27 mouse cellular contexts compared by ENCODE assay signal in the genomic region with DNA sequence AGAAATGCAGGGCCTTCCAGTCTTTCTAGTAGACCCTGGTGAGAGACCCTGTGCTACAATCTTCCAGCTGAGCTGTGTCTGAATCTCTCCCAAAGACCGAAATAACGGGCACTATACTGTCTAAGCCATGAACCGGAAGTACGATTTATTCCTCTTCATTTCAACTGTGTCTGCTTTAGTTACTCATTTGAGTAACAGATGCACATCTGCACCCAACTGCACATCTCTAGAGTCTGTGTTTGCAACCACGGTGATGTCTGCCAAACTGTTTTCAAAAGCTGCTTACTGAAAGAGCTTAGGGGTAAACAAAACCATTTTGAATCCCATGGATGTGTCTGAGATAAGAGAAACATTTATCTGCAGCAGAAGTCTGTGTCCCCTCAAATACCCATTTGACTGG. TPM values are rescaled to one million over a fixed set of nuclear protein-coding genes. Genes with fewer than 3 reads are reported as not detected.
DNase-seq lines count a peak whose midpoint lies in the region; ATAC-seq and TF ChIP-seq lines count a peak whose summit lies in the region.
"Had no signal": no experiment of that assay in that cellular context is flagged by ENCODE, and none has a peak within 500 bp of the region (broad histone marks: within the 10 kb centered on the region; RNA-seq: fewer than 3 reads in every experiment).

No protein-coding gene starts in this region.

- DNase-seq in intestine, embryonic 14.5 days (ENCODE audit: low spot score), result no peak
- peak; percentile 24 for DNase-seq in lung, postnatal 0 days (ENCODE audit: low spot score)
- DNase-seq in lung, adult 2 months, result no peak
- DNase-seq in embryonic facial prominence, embryonic 10.5 days (ENCODE audit: low spot score), result no peak
- DNase-seq: adrenal gland, adult 8-10 months; cerebellum, adult 8-10 months; cerebellum, postnatal 25 days; gastrocnemius, postnatal 14 days; heart, postnatal 14 days; kidney, adult 8-10 months; layer of hippocampus, adult 9-11 months; lung, postnatal 14 days had no signal

- no peaks in the 10 kb centered on the region for H3K27me3 ChIP-seq in forebrain, embryonic 16.5 days (replicated peaks; ENCODE audit: control insufficient read depth, insufficient read depth, low read length)
- H3K27me3 ChIP-seq in forebrain, embryonic 12.5 days, result no peaks in the 10 kb centered on the region
- H3K27me3 ChIP-seq in intestine, embryonic 14.5 days (replicated peaks; ENCODE audit: control insufficient read depth, insufficient read depth, low read length), result no peaks in the 10 kb centered on the region
- no peaks in the 10 kb centered on the region for H3K27me3 ChIP-seq in intestine, postnatal 0 days (replicated peaks; ENCODE audit: control insufficient read depth, insufficient read depth, low read length)
- H3K27me3 ChIP-seq in lung, postnatal 0 days (replicated peaks; ENCODE audit: insufficient read depth, low read length), result no peaks in the 10 kb centered on the region
- H3K27me3 ChIP-seq in embryonic facial prominence, embryonic 10.5 days (replicated peaks; ENCODE audit: low read depth, poor library complexity, severe bottlenecking), result no peaks in the 10 kb centered on the region
- H3K27me3 ChIP-seq: CH12.LX; forebrain, embryonic 15.5 days; limb, embryonic 13.5 days; megakaryocyte, embryonic 14.5 days; midbrain, embryonic 12.5 days; neural tube, embryonic 13.5 days had no signal

- no peak for TF ChIP-seq CTCF in intestine, postnatal 0 days (IDR thresholded peaks at IDR 0.05; ENCODE audit: low read depth)
- TF ChIP-seq CTCF in lung, postnatal 0 days (IDR thresholded peaks at IDR 0.05), result no peak
- TF ChIP-seq CTCF in lung, adult 2 months (IDR thresholded peaks at IDR 0.05; ENCODE audit: insufficient read depth, low read length), result no peak

- H3K36me3 ChIP-seq in forebrain, embryonic 16.5 days (ENCODE audit: control insufficient read depth, insufficient read depth), result no peaks in the 10 kb centered on the region
- H3K36me3 ChIP-seq in forebrain, embryonic 12.5 days (replicated peaks), result no peaks in the 10 kb centered on the region
- no peaks in the 10 kb centered on the region for H3K36me3 ChIP-seq in intestine, embryonic 14.5 days (ENCODE audit: control insufficient read depth, insufficient read depth, low read length)
- H3K36me3 ChIP-seq in intestine, postnatal 0 days (ENCODE audit: control insufficient read depth, insufficient read depth), result no peaks in the 10 kb centered on the region
- no peaks in the 10 kb centered on the region for H3K36me3 ChIP-seq in lung, postnatal 0 days (ENCODE audit: insufficient read depth, low read length)
- H3K36me3 ChIP-seq in embryonic facial prominence, embryonic 10.5 days (replicated peaks), result no peaks in the 10 kb centered on the region
- H3K36me3 ChIP-seq: forebrain, embryonic 15.5 days; limb, embryonic 13.5 days; neural tube, embryonic 13.5 days had no signal

- no peak overlapping the region for H3K4me3 ChIP-seq in forebrain, embryonic 16.5 days (replicated peaks; ENCODE audit: low read length)
- H3K4me3 ChIP-seq in forebrain, embryonic 12.5 days (replicated peaks), result no peak overlapping the region
- no peak overlapping the region for H3K4me3 ChIP-seq in intestine, embryonic 14.5 days (ENCODE audit: low read depth, low read length)
- no peak overlapping the region for H3K4me3 ChIP-seq in intestine, postnatal 0 days (ENCODE audit: low read depth, low read length)
- no peak overlapping the region for H3K4me3 ChIP-seq in lung, postnatal 0 days (ENCODE audit: low read depth, low read length)
- no peak overlapping the region for H3K4me3 ChIP-seq in lung, adult 2 months (replicated peaks; ENCODE audit: extremely low read depth, low read depth, low read length)
- H3K4me3 ChIP-seq in embryonic facial prominence, embryonic 10.5 days, result no peak overlapping the region
- H3K4me3 ChIP-seq: forebrain, embryonic 15.5 days; hindbrain, embryonic 10.5 days; limb, embryonic 13.5 days; megakaryocyte, embryonic 14.5 days; midbrain, embryonic 12.5 days; myocyte; neural tube, embryonic 13.5 days had no signal

- no peak overlapping the region for H3K4me2 ChIP-seq in forebrain, embryonic 16.5 days (ENCODE audit: low read length)
- no peak overlapping the region for H3K4me2 ChIP-seq in forebrain, embryonic 12.5 days
- no peak overlapping the region for H3K4me2 ChIP-seq in intestine, embryonic 14.5 days (ENCODE audit: low read length)
- H3K4me2 ChIP-seq in intestine, postnatal 0 days (replicated peaks; ENCODE audit: low read depth), result no peak overlapping the region
- no peak overlapping the region for H3K4me2 ChIP-seq in lung, postnatal 0 days (replicated peaks; ENCODE audit: low read depth, low read length)
- H3K4me2 ChIP-seq: forebrain, embryonic 15.5 days; limb, embryonic 13.5 days; liver, embryonic 11.5 days; midbrain, embryonic 12.5 days; neural tube, embryonic 13.5 days had no signal

- TF ChIP-seq EP300 in lung, postnatal 0 days (IDR thresholded peaks at IDR 0.05), result no peak

- 0 out of 2 replicates have a peak overlapping the region, but pooled peaks have one; percentile 15 for H3K27ac ChIP-seq in forebrain, embryonic 16.5 days (ENCODE audit: low read length)
- H3K27ac ChIP-seq in forebrain, embryonic 12.5 days, result no peak overlapping the region
- peak overlapping the region; percentile 36 for H3K27ac ChIP-seq in intestine, embryonic 14.5 days (ENCODE audit: low read depth)
- no peak overlapping the region for H3K27ac ChIP-seq in intestine, postnatal 0 days (ENCODE audit: low read depth, low read length)
- H3K27ac ChIP-seq in lung, postnatal 0 days (ENCODE audit: low read length), result no peak overlapping the region
- H3K27ac ChIP-seq in embryonic facial prominence, embryonic 10.5 days (replicated peaks), result no peak overlapping the region
- H3K27ac ChIP-seq: forebrain, embryonic 15.5 days; hindbrain, embryonic 10.5 days; kidney, postnatal 0 days; limb, embryonic 13.5 days; midbrain, embryonic 12.5 days; neural tube, embryonic 13.5 days had no signal

- H3K9ac ChIP-seq in forebrain, embryonic 16.5 days (replicated peaks; ENCODE audit: low read depth, low read length), result no peak overlapping the region
- H3K9ac ChIP-seq in forebrain, embryonic 12.5 days, result no peak overlapping the region
- no peak overlapping the region for H3K9ac ChIP-seq in intestine, embryonic 14.5 days (ENCODE audit: low read length)
- no peak overlapping the region for H3K9ac ChIP-seq in intestine, postnatal 0 days (ENCODE audit: low read depth, low read length)
- no peak overlapping the region for H3K9ac ChIP-seq in lung, postnatal 0 days (replicated peaks; ENCODE audit: low read depth)
- H3K9ac ChIP-seq: forebrain, embryonic 15.5 days; limb, embryonic 13.5 days; midbrain, embryonic 12.5 days; neural tube, embryonic 13.5 days had no signal

- no peaks in the 10 kb centered on the region for H3K9me3 ChIP-seq in forebrain, embryonic 16.5 days (ENCODE audit: control insufficient read depth, low read length)
- no peaks in the 10 kb centered on the region for H3K9me3 ChIP-seq in forebrain, embryonic 12.5 days
- no peaks in the 10 kb centered on the region for H3K9me3 ChIP-seq in intestine, embryonic 14.5 days (ENCODE audit: control insufficient read depth, low read length)
- H3K9me3 ChIP-seq in intestine, postnatal 0 days (ENCODE audit: control insufficient read depth), result no peaks in the 10 kb centered on the region
- H3K9me3 ChIP-seq in lung, postnatal 0 days (ENCODE audit: low read length), result no peaks in the 10 kb centered on the region
- no peaks in the 10 kb centered on the region for H3K9me3 ChIP-seq in embryonic facial prominence, embryonic 10.5 days
- H3K9me3 ChIP-seq: forebrain, embryonic 15.5 days; hindbrain, embryonic 10.5 days; limb, embryonic 13.5 days; megakaryocyte, embryonic 14.5 days; midbrain, embryonic 12.5 days; neural tube, embryonic 13.5 days had no signal

- TF ChIP-seq POLR2A in lung, adult 2 months (IDR thresholded peaks at IDR 0.05; ENCODE audit: borderline replicate concordance, extremely low read depth, low read depth, low read length), result no peak

- WGBS in forebrain, embryonic 16.5 days, result 68% methylated on average over 5 of the region's 5 CpGs
- WGBS in forebrain, embryonic 12.5 days, result 84% methylated on average over 5 of the region's 5 CpGs
- 37% methylated on average over 5 of the region's 5 CpGs for WGBS in intestine, embryonic 14.5 days
- 65% methylated on average over 5 of the region's 5 CpGs for WGBS in intestine, postnatal 0 days
- WGBS in lung, postnatal 0 days, result 54% methylated on average over 5 of the region's 5 CpGs
- 65% methylated on average over 5 of the region's 5 CpGs for WGBS in lung, adult 2 months
- 88% methylated on average over 5 of the region's 5 CpGs for WGBS in embryonic facial prominence, embryonic 10.5 days

- no peaks in the 10 kb centered on the region; the same call in none of the 2 replicates for H3K4me1 ChIP-seq in forebrain, embryonic 16.5 days (replicated peaks; ENCODE audit: control insufficient read depth, insufficient read depth, low read length)
- H3K4me1 ChIP-seq in forebrain, embryonic 12.5 days, result peaks cover 8% of the 10 kb centered on the region; the same call in 1 of the 2 replicates
- H3K4me1 ChIP-seq in intestine, embryonic 14.5 days (replicated peaks; ENCODE audit: control insufficient read depth, insufficient read depth, low read length), result peaks cover 23% of the 10 kb centered on the region
- H3K4me1 ChIP-seq in intestine, postnatal 0 days (replicated peaks; ENCODE audit: control insufficient read depth, insufficient read depth, low read length), result no peaks in the 10 kb centered on the region
- H3K4me1 ChIP-seq in lung, postnatal 0 days (ENCODE audit: insufficient read depth, low read depth, low read length), result no peaks in the 10 kb centered on the region
- no peaks in the 10 kb centered on the region for H3K4me1 ChIP-seq in lung, adult 2 months (ENCODE audit: control insufficient read depth, insufficient read depth, low read length)
- H3K4me1 ChIP-seq in embryonic facial prominence, embryonic 10.5 days, result peaks cover 6% of the 10 kb centered on the region
- H3K4me1 ChIP-seq: forebrain, embryonic 15.5 days; limb, embryonic 13.5 days; megakaryocyte, embryonic 14.5 days had no signal

- ATAC-seq in forebrain, embryonic 16.5 days, result peak; percentile 38; the same call in 1 of the 2 replicates
- ATAC-seq in forebrain, embryonic 12.5 days (ENCODE audit: low FRiP score), result no peak
- no peak for ATAC-seq in intestine, embryonic 14.5 days (replicated peaks; ENCODE audit: low FRiP score, low TSS enrichment, low read depth)
- ATAC-seq in intestine, postnatal 0 days, result no peak
- ATAC-seq in lung, postnatal 0 days, result no peak
- ATAC-seq: activated CD4-positive, CD25-positive, alpha-beta regulatory T cell, adult 4 months; forebrain, embryonic 15.5 days had no signal

RNA-seq across cellular contexts. Expression of gene Ednrb, which starts 13.2 kb away (rescaled TPM):
- 46.1 and 61.4 TPM in 2 replicates for polyA plus RNA-seq in forebrain, embryonic 16.5 days (2015; fragmentation: Nextera tagmentation; extraction: Ambion mirVana)
- polyA plus RNA-seq in forebrain, embryonic 12.5 days (2016; fragmentation: Nextera tagmentation; extraction: Ambion mirVana), result 67.9 and 76.1 TPM in 2 replicates
- polyA plus RNA-seq in intestine, embryonic 14.5 days (2014; fragmentation: Nextera tagmentation; extraction: Ambion mirVana), result 185 and 214 TPM in 2 replicates
- 70.5 and 74.2 TPM in 2 replicates for polyA plus RNA-seq in intestine, postnatal 0 days (2015; fragmentation: Nextera tagmentation; extraction: Ambion mirVana)
- 116 and 139 TPM in 2 replicates for polyA plus RNA-seq in lung, postnatal 0 days (2015; fragmentation: Nextera tagmentation; extraction: Ambion mirVana)
- polyA plus RNA-seq in lung, adult 2 months (2012; rRNA removed), result 24.3 and 36.2 TPM in 2 replicates
- 21.1 and 34.5 TPM in 2 replicates for polyA plus RNA-seq in embryonic facial prominence, embryonic 10.5 days (2016; fragmentation: Nextera tagmentation; extraction: Ambion mirVana)
- polyA plus RNA-seq: activated CD4-positive, CD25-positive, alpha-beta regulatory T cell, adult 4 months; C2C12; myocyte had no signal

Comparison
In these comparisons a context has a peak if more than half of its experiments do, and no peak if none do; other contexts are left out.
1. H3K27ac ChIP-seq: peak in forebrain, embryonic 16.5 days (single experiment) and intestine, embryonic 14.5 days (single experiment); none in forebrain, embryonic 12.5 days (single experiment), intestine, postnatal 0 days (single experiment), lung, postnatal 0 days (single experiment) and embryonic facial prominence, embryonic 10.5 days (single experiment).